ENCODE assay signal across 8 mouse cellular contexts in the genomic region with DNA sequence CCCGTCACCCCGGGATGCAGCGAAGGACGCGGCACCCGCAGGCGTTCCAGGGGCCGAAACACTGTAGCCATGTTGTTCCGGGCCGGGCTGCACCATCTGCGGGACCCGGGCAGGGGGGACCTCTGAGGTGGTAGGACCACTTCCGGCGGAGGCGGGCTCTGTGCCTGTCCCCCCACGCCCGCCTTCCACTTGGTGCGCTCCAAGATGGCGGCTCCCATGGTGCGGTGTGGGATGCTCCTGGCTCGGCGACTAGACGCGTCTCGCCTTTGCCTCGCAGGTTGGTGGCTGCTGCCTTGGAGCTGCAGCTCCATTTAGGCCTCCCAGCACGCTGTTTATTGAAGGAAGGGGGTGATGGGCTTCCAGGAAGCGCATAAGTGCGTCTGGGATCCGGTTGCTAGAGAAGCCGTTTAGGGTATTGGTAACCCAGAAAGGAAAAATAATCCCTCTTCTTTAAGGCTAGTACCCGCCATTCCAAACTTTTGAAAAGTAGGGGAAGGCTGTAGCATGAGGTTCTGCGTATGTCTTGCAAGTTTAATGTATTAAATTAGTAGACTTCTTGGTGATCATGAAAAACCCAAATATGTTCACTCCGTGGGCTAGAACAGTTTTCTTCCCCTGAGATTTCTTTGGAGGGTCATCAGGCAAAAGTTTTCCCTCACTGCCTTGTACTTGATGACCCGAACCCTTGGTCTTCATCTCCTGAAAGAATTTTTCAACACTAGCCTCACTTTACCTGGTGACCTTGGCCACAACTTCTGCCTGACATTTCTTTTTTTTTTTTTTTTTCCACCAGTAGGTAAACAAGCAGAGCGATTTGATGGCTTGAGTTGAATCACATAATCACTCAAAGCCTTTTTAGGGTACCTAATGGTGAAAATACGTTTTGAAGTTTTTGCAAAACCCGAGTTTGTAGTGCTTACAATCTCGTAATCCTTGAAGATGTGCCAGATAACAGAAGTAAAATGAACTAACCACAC. TPM values are rescaled to one million over a fixed set of nuclear protein-coding genes. Genes with fewer than 3 reads are reported as not detected.
DNase-seq lines count a peak whose midpoint lies in the region; ATAC-seq and TF ChIP-seq lines count a peak whose summit lies in the region.

A gene (minus strand): TSS at position 107 of the 977 bp plus-strand sequence.
A gene (plus strand): TSS at position 188 of the 977 bp plus-strand sequence.

- no peak for TF ChIP-seq CTCF in lung, adult 2 months (IDR thresholded peaks at IDR 0.05; ENCODE audit: insufficient read depth, low read length)

- DNase-seq in ES-E14 (ENCODE audit: low read depth, low spot score) = peak; percentile 87
- peak; percentile 96 for DNase-seq in cerebellum, adult 11-12 months
- peak; percentile 92 for DNase-seq in heart, postnatal 25 days (ENCODE audit: low spot score)
- DNase-seq in layer of hippocampus, adult 18-20 months (ENCODE audit: low spot score in 2 of 2) = peak; percentile 98 to 99
- peak; percentile 96 for DNase-seq in lung, adult 2 months
- peak; percentile 95 for DNase-seq in thymus, adult 18-20 months

- ATAC-seq in forebrain, embryonic 15.5 days (replicated peaks) = peak; percentile 99
- ATAC-seq in neutrophil, adult 5-6 weeks (ENCODE audit: extremely low read depth, insufficient number of reproducible peaks, low FRiP score, poor library complexity, severe bottlenecking) = peak; percentile 100

- peaks cover 27% of the 10 kb centered on the region for H3K36me3 ChIP-seq in ES-E14 (ENCODE audit: control insufficient read depth, insufficient read depth, low read length, poor library complexity, severe bottlenecking)
- H3K36me3 ChIP-seq in forebrain, embryonic 15.5 days = peaks cover 30% of the 10 kb centered on the region

- H3K4me2 ChIP-seq in forebrain, embryonic 15.5 days (replicated peaks) = peak within 1 kb of the TSS; percentile 54

- no peaks in the 10 kb centered on the region for H3K27me3 ChIP-seq in forebrain, embryonic 15.5 days

- peak within 1 kb of the TSS; percentile 75 for H3K27ac ChIP-seq in ES-E14 (ENCODE audit: insufficient read depth, low read depth, low read length, poor library complexity, severe bottlenecking)
- peak within 1 kb of the TSS; percentile 84 for H3K27ac ChIP-seq in forebrain, embryonic 15.5 days (replicated peaks)

- WGBS in forebrain, embryonic 15.5 days = 3% methylated on average over 39 of the region's 39 CpGs
- WGBS in lung, adult 2 months = 1% methylated on average over 39 of the region's 39 CpGs

- intact Hi-C loops in heart, postnatal 25 days (cut with DNase I) = loop anchor here (10.0 kb wide), 1 partner anchor 760 kb away; a partner anchor contains a TSS

- H3K4me1 ChIP-seq in ES-E14 (ENCODE audit: control insufficient read depth in 2 of 2, insufficient read depth in 2 of 2, low read length in 2 of 2, poor library complexity in 1 of 2) = no peaks in the 10 kb centered on the region
- peaks cover 16% of the 10 kb centered on the region for H3K4me1 ChIP-seq in forebrain, embryonic 15.5 days
- peaks cover 4% of the 10 kb centered on the region; the same call in 1 of the 2 replicates for H3K4me1 ChIP-seq in lung, adult 2 months (ENCODE audit: control insufficient read depth, insufficient read depth, low read length)

- TF ChIP-seq POLR2A in lung, adult 2 months (IDR thresholded peaks at IDR 0.05; ENCODE audit: borderline replicate concordance, extremely low read depth, low read depth, low read length) = peak; percentile 80; the same call in 1 of the 2 replicates

- H3K9ac ChIP-seq in ES-E14 (ENCODE audit: insufficient read depth, low read depth, low read length, poor library complexity, severe bottlenecking) = peak within 1 kb of the TSS; percentile 95
- peak within 1 kb of the TSS; percentile 78 for H3K9ac ChIP-seq in forebrain, embryonic 15.5 days (replicated peaks)

- no peaks in the 10 kb centered on the region for H3K9me3 ChIP-seq in ES-E14 (ENCODE audit: control insufficient read depth, insufficient read depth, low read depth, low read length)
- no peaks in the 10 kb centered on the region for H3K9me3 ChIP-seq in forebrain, embryonic 15.5 days

- H3K4me3 ChIP-seq in ES-E14 (ENCODE audit: insufficient read depth in 1 of 2, low read depth in 1 of 2, low read length in 2 of 2, poor library complexity in 1 of 2, severe bottlenecking in 1 of 2) = peak within 1 kb of the TSS; percentile 90 to 97
- H3K4me3 ChIP-seq in forebrain, embryonic 15.5 days = peak within 1 kb of the TSS; percentile 61
- peak within 1 kb of the TSS; percentile 97 for H3K4me3 ChIP-seq in lung, adult 2 months (replicated peaks; ENCODE audit: extremely low read depth, low read depth, low read length)

- in situ Hi-C loops in ES-E14 (cut with MboI; ENCODE audit: low sequenced_read_pairs in 2 of 2, unreplicated experiment in 2 of 2) = no loop called here

TF ChIP-seq in ES-E14, 5 proteins besides CTCF, POLR2A, EP300 and RAD21:
- TF ChIP-seq ZNF384 (IDR thresholded peaks at IDR 0.05; ENCODE audit: low read depth, low read length) (0 out of 2 replicates have a peak, but pooled peaks have one; percentile 13), HCFC1 (IDR thresholded peaks at IDR 0.05; ENCODE audit: borderline replicate concordance, insufficient read depth, low read length) (peak; percentile 87), CHD2 (IDR thresholded peaks at IDR 0.05; ENCODE audit: low read depth, low read length) (no peak)

RNA-seq across cellular contexts. Expression of the first gene that starts in this region (rescaled TPM):
- total RNA-seq in ES-E14 (2012; rRNA removed) = 18.2 and 24.6 TPM in 2 replicates
- polyA plus RNA-seq in forebrain, embryonic 15.5 days (2015; fragmentation: Nextera tagmentation; extraction: Ambion mirVana) = 51.3 and 56.3 TPM in 2 replicates
- total RNA-seq in heart, postnatal 25 days (2021) = 10 to 100 TPM; 49.9 to 51.6 TPM
- total RNA-seq in layer of hippocampus, adult 18-20 months (2021) = 10 to 100 TPM; 28.9 to 30.1 TPM
- 9.3 and 10.8 TPM in 2 replicates for polyA plus RNA-seq in lung, adult 2 months (2012; rRNA removed)
- total RNA-seq in neutrophil, adult 5-6 weeks (2017) = 21.9 and 26.0 TPM in 2 replicates

RNA-seq across cellular contexts. Expression of the second gene that starts in this region (rescaled TPM):
- total RNA-seq in ES-E14 (2012; rRNA removed) = 34.5 and 35.4 TPM in 2 replicates
- 39.8 and 46.6 TPM in 2 replicates for polyA plus RNA-seq in forebrain, embryonic 15.5 days (2015; fragmentation: Nextera tagmentation; extraction: Ambion mirVana)
- 10 to 100 TPM; 49.1 to 49.8 TPM for total RNA-seq in heart, postnatal 25 days (2021)
- total RNA-seq in layer of hippocampus, adult 18-20 months (2021) = 10 to 100 TPM; 26.5 to 29.9 TPM
- polyA plus RNA-seq in lung, adult 2 months (2012; rRNA removed) = 7.4 and 9.5 TPM in 2 replicates
- total RNA-seq in neutrophil, adult 5-6 weeks (2017) = 5.2 and 6.5 TPM in 2 replicates

Comparison
In these comparisons a context has a peak if more than half of its experiments do, and no peak if none do; other contexts are left out.
1. Peak in every context shown above with its lines: DNase-seq, ATAC-seq, H3K4me3 ChIP-seq and H3K27ac ChIP-seq.